25 mouse cellular contexts compared by ENCODE assay signal in the genomic region with DNA sequence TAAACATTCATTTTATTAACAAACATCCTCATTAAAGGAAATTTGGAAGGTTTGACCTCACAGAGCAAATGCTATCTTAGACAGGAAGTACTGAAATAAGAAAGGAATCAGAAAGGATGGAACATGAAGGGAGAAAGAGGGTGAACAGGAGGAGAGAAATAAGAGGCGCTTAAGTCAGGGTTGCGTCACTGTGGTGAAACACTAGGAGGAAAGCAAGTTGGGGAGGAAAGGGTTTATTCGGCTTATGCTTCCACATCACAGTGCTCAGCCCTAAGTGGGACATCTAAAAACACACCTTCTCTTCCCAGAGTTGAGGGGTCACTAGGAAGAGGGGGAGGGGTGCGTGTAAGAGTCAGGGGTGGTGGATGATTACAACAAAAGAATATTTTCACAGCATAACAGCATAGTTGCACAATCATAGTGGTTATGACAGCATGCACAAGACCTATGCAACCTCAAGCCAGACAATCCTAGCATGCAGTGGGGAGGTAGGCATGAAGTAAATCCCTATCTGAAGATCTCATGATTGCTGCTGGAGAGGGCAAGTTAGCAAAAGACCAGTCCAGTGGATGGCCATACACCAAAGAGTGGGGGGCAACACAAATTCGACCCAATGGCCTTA. TPM values are rescaled to one million over a fixed set of nuclear protein-coding genes. Genes with fewer than 3 reads are reported as not detected.
DNase-seq lines count a peak whose midpoint lies in the region; ATAC-seq lines count a peak whose summit lies in the region.
"Had no signal": no experiment of that assay in that cellular context is flagged by ENCODE, and none has a peak within 500 bp of the region (broad histone marks: within the 10 kb centered on the region; RNA-seq: fewer than 3 reads in every experiment).

No protein-coding gene starts in this region.

- no peak overlapping the region for H3K9ac ChIP-seq in liver, embryonic 12.5 days
- H3K9ac ChIP-seq in liver, embryonic 11.5 days (ENCODE audit: low read depth, low read length), result no peak overlapping the region
- H3K9ac ChIP-seq: embryonic facial prominence, embryonic 13.5 days; forebrain, embryonic 12.5 days; heart, embryonic 15.5 days; hindbrain, embryonic 13.5 days had no signal

- no peak overlapping the region for H3K4me3 ChIP-seq in liver, embryonic 12.5 days
- no peak overlapping the region for H3K4me3 ChIP-seq in liver, embryonic 11.5 days (ENCODE audit: low read depth, low read length)
- H3K4me3 ChIP-seq: embryonic facial prominence, embryonic 13.5 days; forebrain, embryonic 12.5 days; heart, adult 2 months; heart, embryonic 15.5 days; hindbrain, embryonic 13.5 days had no signal

- no peak overlapping the region for H3K27ac ChIP-seq in liver, embryonic 12.5 days
- H3K27ac ChIP-seq in liver, embryonic 11.5 days (ENCODE audit: low read depth, low read length), result no peak overlapping the region
- H3K27ac ChIP-seq: embryonic facial prominence, embryonic 13.5 days; forebrain, embryonic 12.5 days; heart, adult 2 months; heart, embryonic 15.5 days; hindbrain, embryonic 13.5 days had no signal

- H3K36me3 ChIP-seq in liver, embryonic 12.5 days, result no peaks in the 10 kb centered on the region
- H3K36me3 ChIP-seq in liver, embryonic 11.5 days (ENCODE audit: control insufficient read depth, insufficient read depth, low read length), result no peaks in the 10 kb centered on the region
- H3K36me3 ChIP-seq: embryonic facial prominence, embryonic 13.5 days; forebrain, embryonic 12.5 days; heart, embryonic 15.5 days; hindbrain, embryonic 13.5 days had no signal

- DNase-seq in liver, embryonic 11.5 days (ENCODE audit: low spot score), result no peak
- DNase-seq in 416B (ENCODE audit: low read depth), result peak; percentile 73
- DNase-seq in urinary bladder, adult 18-20 months (ENCODE audit: low spot score in 2 of 2), result no peak
- DNase-seq in adrenal gland, adult 8-10 months, result no peak
- DNase-seq in layer of hippocampus, adult 9-10 months (ENCODE audit: low spot score), result no peak
- DNase-seq: adrenal gland, adult 2 months; adrenal gland, postnatal 36 days; cerebellum, adult 11 months; cerebellum, adult 8-10 months; cerebellum, postnatal 25 days; gastrocnemius, postnatal 10 days; heart, adult 2 months; heart, postnatal 14 days had no signal

- H3K4me2 ChIP-seq in liver, embryonic 12.5 days, result no peak overlapping the region
- H3K4me2 ChIP-seq in liver, embryonic 11.5 days, result no peak overlapping the region
- H3K4me2 ChIP-seq: embryonic facial prominence, embryonic 13.5 days; forebrain, embryonic 12.5 days; heart, embryonic 11.5 days; heart, embryonic 15.5 days; hindbrain, embryonic 13.5 days had no signal

- peak; percentile 30; the same call in 1 of the 2 replicates for ATAC-seq in liver, embryonic 12.5 days
- no peak for ATAC-seq in liver, embryonic 11.5 days (replicated peaks; ENCODE audit: low FRiP score)
- 0 out of 2 replicates have a peak, but pooled peaks have one; percentile 22 for ATAC-seq in common myeloid progenitor, adult 5-6 weeks (replicated peaks; ENCODE audit: low read depth, poor library complexity, severe bottlenecking)
- peak; percentile 77 for ATAC-seq in megakaryocyte, adult 5-6 weeks (ENCODE audit: poor library complexity, severe bottlenecking)
- ATAC-seq: forebrain, embryonic 16.5 days had no signal

- no peaks in the 10 kb centered on the region for H3K4me1 ChIP-seq in liver, embryonic 12.5 days
- H3K4me1 ChIP-seq in liver, embryonic 11.5 days (replicated peaks; ENCODE audit: control insufficient read depth, insufficient read depth, low read length), result no peaks in the 10 kb centered on the region
- H3K4me1 ChIP-seq: embryonic facial prominence, embryonic 13.5 days; forebrain, embryonic 12.5 days; heart, embryonic 15.5 days had no signal

- no peaks in the 10 kb centered on the region for H3K9me3 ChIP-seq in liver, embryonic 12.5 days (replicated peaks)
- H3K9me3 ChIP-seq in liver, embryonic 11.5 days (ENCODE audit: control insufficient read depth, low read length), result no peaks in the 10 kb centered on the region
- H3K9me3 ChIP-seq: embryonic facial prominence, embryonic 13.5 days; forebrain, embryonic 12.5 days; heart, embryonic 15.5 days; hindbrain, embryonic 13.5 days had no signal

- H3K27me3 ChIP-seq in liver, embryonic 12.5 days (replicated peaks), result no peaks in the 10 kb centered on the region
- no peaks in the 10 kb centered on the region for H3K27me3 ChIP-seq in liver, embryonic 11.5 days (replicated peaks; ENCODE audit: control insufficient read depth, insufficient read depth, low read length)
- H3K27me3 ChIP-seq: embryonic facial prominence, embryonic 13.5 days; forebrain, embryonic 12.5 days; heart, embryonic 15.5 days; hindbrain, embryonic 13.5 days had no signal

- WGBS in liver, embryonic 12.5 days (ENCODE audit: insufficient replicate concordance), result 67% methylated on average over 5 of the region's 5 CpGs
- WGBS in liver, embryonic 11.5 days, result 79% methylated on average over 5 of the region's 5 CpGs

RNA-seq across cellular contexts. Expression of gene Arhgef38, which starts 19.4 kb away (rescaled TPM):
- polyA plus RNA-seq in liver, embryonic 12.5 days (2016; fragmentation: Nextera tagmentation; extraction: Ambion mirVana), result not detected in 2 replicates
- not detected in 2 replicates for polyA plus RNA-seq in liver, embryonic 11.5 days (2014; fragmentation: Nextera tagmentation; extraction: Ambion mirVana)
- total RNA-seq in common myeloid progenitor, adult 5-6 weeks (2017), result not detected in 2 replicates
- total RNA-seq in megakaryocyte, adult 5-6 weeks (2015), result not detected in 2 replicates
- total RNA-seq in megakaryocyte, adult 5-6 weeks (2017), result not detected in 2 replicates
- not detected for total RNA-seq in adrenal gland, adult 8-10 months (2022)
- total RNA-seq: adrenal gland, adult 2 months; adrenal gland, postnatal 36 days; gastrocnemius, postnatal 10 days; gastrocnemius, postnatal 4 days; heart, adult 2 months; hematopoietic stem cell, adult 5-6 weeks had no signal
- polyA plus RNA-seq: adrenal gland, adult 2 months; forebrain, embryonic 16.5 days; frontal cortex, adult 2 months; heart, embryonic 11.5 days had no signal
